ENCODE assay signal across 15 mouse cellular contexts in the genomic region with DNA sequence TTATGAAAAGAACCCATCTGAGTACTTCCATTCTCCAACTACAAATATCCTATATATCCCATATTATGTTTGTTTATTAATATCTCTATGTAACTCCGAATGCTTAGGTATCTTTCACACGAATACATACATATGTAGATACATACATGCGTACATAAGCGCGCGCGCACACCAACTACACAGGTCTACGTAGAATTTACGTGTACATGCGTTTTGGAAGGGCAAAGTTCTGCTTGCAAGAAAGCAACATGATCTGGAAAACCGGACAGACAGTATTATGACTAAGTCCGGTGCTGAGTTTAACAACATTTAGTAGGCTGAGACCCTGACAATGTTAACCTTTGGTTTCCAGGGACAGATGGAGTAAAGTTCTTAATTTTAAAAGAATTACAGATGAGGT. TPM values are rescaled to one million over a fixed set of nuclear protein-coding genes. Genes with fewer than 3 reads are reported as not detected.
DNase-seq lines count a peak whose midpoint lies in the region; ATAC-seq and TF ChIP-seq lines count a peak whose summit lies in the region.
"Had no signal": no experiment of that assay in that cellular context is flagged by ENCODE, and none has a peak within 500 bp of the region (broad histone marks: within the 10 kb centered on the region; RNA-seq: fewer than 3 reads in every experiment).

No protein-coding gene starts in this region.

- H3K36me3 ChIP-seq in forebrain, embryonic 14.5 days (ENCODE audit: control insufficient read depth, insufficient read depth, low read length), result no peaks in the 10 kb centered on the region
- no peaks in the 10 kb centered on the region for H3K36me3 ChIP-seq in forebrain, embryonic 16.5 days (ENCODE audit: control insufficient read depth, insufficient read depth)
- no peaks in the 10 kb centered on the region for H3K36me3 ChIP-seq in midbrain, embryonic 11.5 days (ENCODE audit: control insufficient read depth, insufficient read depth, low read length)
- no peaks in the 10 kb centered on the region for H3K36me3 ChIP-seq in kidney, embryonic 15.5 days
- H3K36me3 ChIP-seq: forebrain, embryonic 10.5 days; G1E; liver, embryonic 12.5 days had no signal

- TF ChIP-seq CTCF in left cerebral cortex, adult 2 months (IDR thresholded peaks at IDR 0.05), result no peak

- intact Hi-C loops in left cerebral cortex, adult 2 months (cut with DNase I), result loop anchor here (2.0 kb wide), 1 partner anchor 28 kb away; no protein-coding TSS in a partner anchor

- DNase-seq in forebrain, embryonic 14.5 days (ENCODE audit: low spot score), result peak; percentile 32
- DNase-seq in left cerebral cortex, adult 2 months (ENCODE audit: extremely low spot score in 1 of 2, low spot score in 2 of 2), result no peak
- DNase-seq in left cerebral cortex, adult 9 months (ENCODE audit: low spot score in 2 of 2), result no peak
- DNase-seq in midbrain, embryonic 11.5 days (ENCODE audit: low spot score, missing footprints), result peak; percentile 92
- DNase-seq in retina, postnatal 1 day, result peak; percentile 24
- DNase-seq in spleen, adult 12 weeks (ENCODE audit: low spot score), result no peak
- DNase-seq: kidney, adult 18-20 months; layer of hippocampus, adult 9-11 months had no signal

- ATAC-seq in forebrain, embryonic 14.5 days, result no peak
- ATAC-seq in forebrain, embryonic 16.5 days, result no peak
- ATAC-seq in midbrain, embryonic 11.5 days (ENCODE audit: low FRiP score), result no peak
- no peak for ATAC-seq in kidney, embryonic 15.5 days (replicated peaks; ENCODE audit: low FRiP score)
- ATAC-seq: liver, embryonic 12.5 days had no signal

- 0 out of 2 replicates have a peak overlapping the region, but pooled peaks have one; percentile 5 for H3K4me3 ChIP-seq in forebrain, embryonic 14.5 days (ENCODE audit: low read depth, low read length)
- no peak overlapping the region for H3K4me3 ChIP-seq in forebrain, embryonic 16.5 days (replicated peaks; ENCODE audit: low read length)
- peak overlapping the region; percentile 54 for H3K4me3 ChIP-seq in left cerebral cortex, adult 2 months
- H3K4me3 ChIP-seq in midbrain, embryonic 11.5 days (ENCODE audit: low read depth, low read length), result no peak overlapping the region
- H3K4me3 ChIP-seq in kidney, embryonic 15.5 days (replicated peaks), result no peak overlapping the region

- WGBS in forebrain, embryonic 14.5 days, result 4% methylated on average over 12 of the region's 12 CpGs
- 5% methylated on average over 12 of the region's 12 CpGs for WGBS in forebrain, embryonic 16.5 days
- 3% methylated on average over 12 of the region's 12 CpGs for WGBS in midbrain, embryonic 11.5 days
- 4% methylated on average over 12 of the region's 12 CpGs for WGBS in kidney, embryonic 15.5 days

- H3K27me3 ChIP-seq in forebrain, embryonic 14.5 days (replicated peaks; ENCODE audit: control insufficient read depth, insufficient read depth, low read length), result peaks cover 37% of the 10 kb centered on the region
- H3K27me3 ChIP-seq in forebrain, embryonic 16.5 days (replicated peaks; ENCODE audit: control insufficient read depth, insufficient read depth, low read length), result peaks cover 28% of the 10 kb centered on the region
- peaks cover 40% of the 10 kb centered on the region for H3K27me3 ChIP-seq in midbrain, embryonic 11.5 days (ENCODE audit: control insufficient read depth, insufficient read depth, low read length)
- peaks cover 79% of the 10 kb centered on the region for H3K27me3 ChIP-seq in kidney, embryonic 15.5 days

- no peak overlapping the region for H3K4me2 ChIP-seq in forebrain, embryonic 14.5 days (ENCODE audit: low read length)
- no peak overlapping the region for H3K4me2 ChIP-seq in forebrain, embryonic 16.5 days (ENCODE audit: low read length)
- H3K4me2 ChIP-seq in midbrain, embryonic 11.5 days, result no peak overlapping the region
- H3K4me2 ChIP-seq in kidney, embryonic 15.5 days, result no peak overlapping the region

- no peak overlapping the region for H3K9ac ChIP-seq in forebrain, embryonic 14.5 days (ENCODE audit: low read length)
- H3K9ac ChIP-seq in forebrain, embryonic 16.5 days (replicated peaks; ENCODE audit: low read depth, low read length), result no peak overlapping the region
- no peak overlapping the region for H3K9ac ChIP-seq in midbrain, embryonic 11.5 days (ENCODE audit: low read length)
- H3K9ac ChIP-seq in kidney, embryonic 15.5 days, result no peak overlapping the region
- H3K9ac ChIP-seq: liver, embryonic 12.5 days had no signal

- H3K9me3 ChIP-seq in forebrain, embryonic 14.5 days (replicated peaks; ENCODE audit: control insufficient read depth, low read length), result no peaks in the 10 kb centered on the region
- H3K9me3 ChIP-seq in forebrain, embryonic 16.5 days (ENCODE audit: control insufficient read depth, low read length), result no peaks in the 10 kb centered on the region
- H3K9me3 ChIP-seq in midbrain, embryonic 11.5 days (ENCODE audit: control insufficient read depth, low read length), result no peaks in the 10 kb centered on the region
- no peaks in the 10 kb centered on the region for H3K9me3 ChIP-seq in kidney, embryonic 15.5 days (replicated peaks)
- H3K9me3 ChIP-seq: forebrain, embryonic 10.5 days; liver, embryonic 12.5 days had no signal

- H3K27ac ChIP-seq in forebrain, embryonic 14.5 days (ENCODE audit: low read depth, low read length), result no peak overlapping the region
- no peak overlapping the region for H3K27ac ChIP-seq in forebrain, embryonic 16.5 days (ENCODE audit: low read length)
- H3K27ac ChIP-seq in left cerebral cortex, adult 2 months, result no peak overlapping the region
- no peak overlapping the region for H3K27ac ChIP-seq in midbrain, embryonic 11.5 days (ENCODE audit: low read depth, low read length)
- no peak overlapping the region for H3K27ac ChIP-seq in kidney, embryonic 15.5 days
- H3K27ac ChIP-seq: forebrain, embryonic 10.5 days; liver, embryonic 12.5 days had no signal

- no peaks in the 10 kb centered on the region; the same call in 1 of the 2 replicates for H3K4me1 ChIP-seq in forebrain, embryonic 14.5 days (ENCODE audit: control insufficient read depth, insufficient read depth, low read length)
- peaks cover 6% of the 10 kb centered on the region for H3K4me1 ChIP-seq in forebrain, embryonic 16.5 days (replicated peaks; ENCODE audit: control insufficient read depth, insufficient read depth, low read length)
- H3K4me1 ChIP-seq in midbrain, embryonic 11.5 days (ENCODE audit: control insufficient read depth, insufficient read depth, low read length), result peaks cover 8% of the 10 kb centered on the region
- H3K4me1 ChIP-seq in kidney, embryonic 15.5 days, result peaks cover 23% of the 10 kb centered on the region
- H3K4me1 ChIP-seq: liver, embryonic 12.5 days had no signal

RNA-seq across cellular contexts. Expression of a gene that starts 1.2 kb away (rescaled TPM):
- polyA plus RNA-seq in forebrain, embryonic 14.5 days (2014; fragmentation: Nextera tagmentation; extraction: Ambion mirVana), result 0.29 and 0.78 TPM in 2 replicates
- 0.50 and 0.85 TPM in 2 replicates for polyA plus RNA-seq in forebrain, embryonic 16.5 days (2015; fragmentation: Nextera tagmentation; extraction: Ambion mirVana)
- 1 to 10 TPM; 3.3 to 4.1 TPM for total RNA-seq in left cerebral cortex, adult 2 months (2021)
- polyA plus RNA-seq in midbrain, embryonic 11.5 days (2014; fragmentation: Nextera tagmentation; extraction: Ambion mirVana), result 0.15 TPM in 1 of 2 replicates, not detected in the other
- polyA plus RNA-seq in kidney, embryonic 15.5 days (2015; fragmentation: Nextera tagmentation; extraction: Ambion mirVana), result 0.48 and 0.49 TPM in 2 replicates
- total RNA-seq: G1E; megakaryocyte progenitor cell, adult 5-6 weeks had no signal
- polyA plus RNA-seq: forebrain, embryonic 10.5 days; G1E; testis, adult 2 months had no signal

Comparison
In these comparisons a context has a peak if more than half of its experiments do, and no peak if none do; other contexts are left out.
1. H3K4me3 ChIP-seq: peak in forebrain, embryonic 14.5 days (single experiment) and left cerebral cortex, adult 2 months (single experiment); none in forebrain, embryonic 16.5 days (single experiment), midbrain, embryonic 11.5 days (single experiment) and kidney, embryonic 15.5 days (single experiment).
2. DNase-seq: peak in forebrain, embryonic 14.5 days (single experiment), midbrain, embryonic 11.5 days (single experiment) and retina, postnatal 1 day (single experiment); none in left cerebral cortex, adult 2 months (0 of 2), left cerebral cortex, adult 9 months (0 of 2) and spleen, adult 12 weeks (single experiment).